Mouse (Mus musculus) brain, embryonic 14.5 days (tissue): ENCODE results near the gene Plcb4.

Experiments
- CTCF ChIP-seq: fragments of 200-500 bp; IDR thresholded peaks from 2 replicates; pipeline ENCODE4 v1.5.1; 2012; ENCODE audit warnings: inconsistent platforms, mild to moderate bottlenecking, moderate library complexity, borderline replicate concordance; ENCODE audit not compliant: insufficient read depth, insufficient read length; ENCODE audit errors: extremely low read depth
- POLR2A ChIP-seq: fragments of 200-500 bp; IDR thresholded peaks from 2 replicates; pipeline ENCODE4 v1.6.1; 2012; ENCODE audit warnings: mild to moderate bottlenecking, inconsistent platforms, borderline replicate concordance; ENCODE audit not compliant: poor library complexity, insufficient read depth, insufficient read length, severe bottlenecking; ENCODE audit errors: extremely low read depth

GRCm38 (mm10) chr2:135686692-135687091, 27.9 kb downstream of the Plcb4 start:
- no peak for TF ChIP-seq CTCF
- TF ChIP-seq POLR2A, result no peak
